Mouse (Mus musculus): ENCODE measurements around the gene Tsen2.
A peak's percentile ranks its signal among the peaks of the same experiment; 100 is the strongest.

Gene Tsen2

DNA sequence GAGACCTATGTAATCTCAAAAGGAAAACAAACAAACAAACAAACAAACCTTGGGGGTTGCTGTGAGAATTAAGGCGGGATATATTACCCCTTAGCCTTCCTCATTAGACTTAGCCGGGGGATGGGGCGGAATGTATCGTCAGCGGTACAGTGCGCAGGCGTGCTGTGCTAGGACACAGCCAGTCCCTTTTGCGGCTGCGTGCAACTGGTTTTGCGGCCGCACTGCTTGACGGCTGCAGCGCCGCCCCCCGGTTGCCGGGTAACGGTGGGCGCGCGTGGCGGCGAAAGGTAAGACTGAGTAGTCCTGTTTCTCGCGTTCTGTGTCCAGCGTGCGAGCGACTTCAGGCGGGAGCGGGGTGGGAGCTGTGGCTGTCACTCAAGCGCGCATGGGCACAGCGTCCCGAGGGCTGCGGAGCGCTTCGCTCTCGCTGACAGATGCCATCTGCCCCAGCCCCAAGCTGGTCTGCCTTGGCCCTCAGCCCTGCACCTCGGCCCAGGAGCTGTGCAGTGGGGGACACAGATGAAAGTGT lies at the start of gene Tsen2:
Gene Tsen2 (plus strand): TSS at position 223 of the 529 bp plus-strand sequence.
- peak; percentile 97 for DNase-seq (ENCODE audit: low read depth)

DNA sequence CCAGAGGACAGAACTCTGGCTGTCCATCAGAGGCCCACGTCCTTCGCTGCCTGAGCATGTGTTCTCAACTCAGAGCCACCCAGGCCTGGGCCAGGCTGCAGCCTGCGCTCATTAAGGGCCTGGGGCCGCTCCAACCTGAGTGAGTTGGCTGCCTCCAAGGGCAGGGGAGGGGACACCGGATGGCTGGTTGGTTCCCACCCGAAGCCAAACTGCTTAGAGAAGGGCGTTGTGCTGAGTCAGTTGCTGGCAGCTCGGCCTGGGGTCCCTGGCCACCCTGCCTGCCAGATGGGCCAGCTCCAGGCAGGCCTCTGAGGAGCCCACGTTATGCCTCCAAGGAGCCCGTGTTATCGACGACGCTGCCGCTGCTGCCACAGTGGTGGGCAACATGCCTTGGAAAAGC lies 44.9 kb upstream of the Tsen2 start:
- no peak for DNase-seq (ENCODE audit: low read depth)

DNA sequence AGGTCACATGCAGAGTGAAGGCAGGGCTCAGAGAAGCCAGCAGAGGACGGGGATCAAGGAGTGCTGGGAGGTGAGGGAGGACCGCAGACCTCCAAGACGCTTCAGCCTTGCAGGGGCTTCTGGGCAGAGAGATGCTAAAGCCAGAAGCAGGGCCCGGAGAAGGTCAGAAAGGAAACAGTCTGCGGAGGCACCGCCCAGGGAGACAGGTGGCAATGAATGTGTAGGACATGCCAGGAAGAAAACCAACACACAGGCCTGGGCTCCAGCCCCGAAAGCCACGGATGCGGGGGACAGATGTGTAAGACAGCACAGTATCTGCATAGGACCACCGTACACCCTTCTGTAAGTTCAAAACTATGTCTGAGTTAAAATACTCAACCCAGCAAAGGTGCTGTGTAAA lies 44.2 kb upstream of the Tsen2 start:
- DNase-seq (ENCODE audit: low read depth) = no peak

DNA sequence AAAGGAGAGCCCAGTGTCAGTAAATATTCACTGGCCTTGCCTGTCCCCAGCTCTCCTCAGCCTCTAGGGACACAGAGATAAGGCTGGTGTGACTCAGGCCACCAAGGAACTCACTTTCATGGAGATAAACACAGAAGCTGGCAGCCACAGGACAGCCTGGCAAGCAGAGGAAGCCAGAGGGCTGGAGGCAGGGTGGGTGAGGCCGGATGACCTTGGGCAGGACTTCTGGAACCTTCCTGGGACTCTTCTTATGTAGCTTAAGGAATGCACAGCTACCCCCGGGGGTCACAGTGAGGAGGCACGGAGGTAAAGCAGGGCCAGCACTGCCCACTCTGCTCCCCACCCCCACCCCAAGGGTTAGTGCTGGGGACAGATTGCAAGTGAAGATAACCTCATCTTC lies 43.3 kb upstream of the Tsen2 start:
- no peak for DNase-seq (ENCODE audit: low read depth)

DNA sequence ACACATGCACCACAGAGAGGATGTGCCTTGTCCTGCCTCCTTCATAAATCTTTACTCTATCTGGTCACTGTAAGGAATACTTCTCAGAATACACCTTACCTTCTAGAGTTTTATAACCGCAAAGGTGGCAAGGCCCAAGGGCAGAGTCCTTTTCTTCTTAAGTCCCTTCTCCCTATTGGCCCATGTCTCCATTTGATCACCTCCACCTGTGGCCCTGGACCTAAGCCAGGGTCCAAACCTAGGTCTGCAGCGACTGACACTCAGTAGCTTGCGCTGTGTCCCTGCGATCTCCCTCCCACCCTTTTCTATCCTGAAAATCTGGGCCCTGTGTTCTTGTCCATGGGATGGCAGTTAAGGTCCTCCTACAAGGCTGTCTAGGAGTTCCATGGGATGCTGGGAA lies 41.4 kb upstream of the Tsen2 start:
- DNase-seq (ENCODE audit: low read depth) = no peak

DNA sequence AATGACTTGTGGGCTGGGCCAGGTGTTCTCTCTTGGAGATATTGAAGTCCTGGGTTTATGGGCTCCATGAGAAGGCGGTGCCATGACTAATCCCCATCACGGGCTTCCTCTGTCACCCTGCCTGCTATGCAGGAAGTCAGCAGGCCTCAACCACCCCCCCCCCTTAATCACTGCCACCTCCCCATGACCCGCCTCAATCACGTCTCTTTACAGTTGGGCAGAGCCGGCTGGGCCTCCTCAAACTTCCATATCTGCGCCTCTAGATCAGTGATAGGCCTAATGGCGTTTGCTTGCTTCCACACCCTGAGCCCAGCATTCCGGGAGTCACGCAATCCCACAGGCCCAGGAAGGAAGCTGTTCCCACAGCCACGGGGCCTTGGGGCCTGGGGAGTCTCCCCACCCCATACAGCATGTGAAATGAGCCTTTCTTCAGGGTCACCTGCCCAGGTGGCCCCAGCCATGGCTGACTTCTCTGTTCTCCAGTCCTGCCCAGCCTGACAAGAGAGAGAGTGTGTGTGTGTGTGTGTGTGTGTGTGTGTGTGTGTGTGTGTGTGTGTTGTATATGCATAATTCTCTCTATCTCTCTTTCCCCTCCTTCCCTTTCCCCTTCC lies 40.8 kb upstream of the Tsen2 start:
- no peak for DNase-seq (ENCODE audit: low read depth)

DNA sequence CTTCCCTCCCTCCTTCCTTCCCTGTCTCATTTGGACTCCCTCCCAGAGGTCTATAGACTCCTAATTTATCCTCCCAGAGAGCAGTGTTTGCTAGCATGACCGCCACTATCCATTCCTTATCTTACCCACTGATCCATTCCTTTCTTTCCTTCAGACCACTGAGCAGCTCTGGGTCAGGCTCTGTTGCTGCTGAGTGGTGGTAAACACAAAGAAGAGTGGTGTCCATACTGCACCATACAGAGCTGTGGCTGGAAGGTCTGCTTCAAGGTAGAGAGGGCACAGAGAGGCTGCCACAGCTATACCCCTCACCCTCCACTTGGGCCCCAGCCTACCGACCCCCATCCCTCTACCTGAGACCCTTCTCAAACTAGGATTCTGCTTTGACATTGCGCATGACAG lies 40.3 kb upstream of the Tsen2 start:
- no peak for DNase-seq (ENCODE audit: low read depth)

DNA sequence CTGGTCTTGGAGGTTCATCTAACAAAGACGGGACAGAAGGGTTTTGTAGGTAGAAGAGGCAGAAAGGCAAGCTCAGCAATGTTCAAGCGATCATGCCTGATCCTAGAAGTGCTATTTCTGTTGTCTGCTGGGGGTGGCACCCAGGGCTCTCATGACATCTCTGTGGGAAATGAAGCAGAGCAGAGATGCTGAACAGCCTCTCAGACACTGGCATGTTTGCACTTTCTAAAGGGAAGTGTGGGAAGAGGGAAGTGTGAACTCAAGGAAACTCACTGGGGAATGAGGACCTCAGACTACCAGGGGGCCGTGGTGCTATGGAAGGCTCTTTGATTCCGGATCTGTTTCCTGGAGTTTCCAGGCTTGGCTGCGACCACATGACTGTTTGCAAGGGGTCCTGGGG lies 39.5 kb upstream of the Tsen2 start:
- DNase-seq (ENCODE audit: low read depth) = no peak

DNA sequence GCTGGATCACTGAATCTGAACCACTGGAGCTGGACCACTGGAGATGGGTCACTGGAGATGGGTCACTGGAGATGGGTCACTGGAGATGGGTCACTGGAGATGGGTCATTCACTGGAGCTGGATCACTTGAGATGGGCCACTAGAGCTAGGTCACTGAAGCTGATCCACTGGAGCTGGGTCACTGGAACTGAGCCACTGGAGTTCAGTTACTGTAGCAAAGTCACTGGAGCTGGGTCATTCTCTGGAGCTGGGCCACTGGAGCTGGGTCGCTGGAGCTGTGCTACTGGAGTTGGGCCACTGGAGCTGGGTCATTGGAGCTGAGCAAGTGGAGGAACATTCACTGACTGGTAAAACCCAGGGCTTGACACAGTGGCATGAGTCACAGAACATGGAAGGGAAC lies 38.0 kb upstream of the Tsen2 start:
- DNase-seq (ENCODE audit: low read depth) = no peak

DNA sequence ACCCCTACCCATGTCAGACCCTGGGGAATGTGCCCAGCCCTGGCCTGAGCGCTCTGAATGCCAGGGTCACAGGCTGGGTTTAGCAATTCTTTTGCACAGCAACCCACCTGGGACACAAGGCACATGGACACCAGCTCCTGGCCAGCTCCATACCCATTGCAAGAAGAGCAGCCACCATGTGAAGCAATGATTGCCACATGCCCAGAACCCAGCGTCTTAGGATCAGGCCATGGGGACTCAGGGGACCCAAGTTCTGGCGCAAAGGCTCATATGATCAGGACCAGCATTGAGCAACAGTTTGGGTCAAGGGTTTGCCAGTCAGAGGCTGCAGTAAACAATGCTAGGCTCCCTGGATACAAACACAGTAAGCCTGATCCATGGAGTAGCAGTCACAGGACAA lies 33.0 kb upstream of the Tsen2 start:
- no peak for DNase-seq (ENCODE audit: low read depth)

DNA sequence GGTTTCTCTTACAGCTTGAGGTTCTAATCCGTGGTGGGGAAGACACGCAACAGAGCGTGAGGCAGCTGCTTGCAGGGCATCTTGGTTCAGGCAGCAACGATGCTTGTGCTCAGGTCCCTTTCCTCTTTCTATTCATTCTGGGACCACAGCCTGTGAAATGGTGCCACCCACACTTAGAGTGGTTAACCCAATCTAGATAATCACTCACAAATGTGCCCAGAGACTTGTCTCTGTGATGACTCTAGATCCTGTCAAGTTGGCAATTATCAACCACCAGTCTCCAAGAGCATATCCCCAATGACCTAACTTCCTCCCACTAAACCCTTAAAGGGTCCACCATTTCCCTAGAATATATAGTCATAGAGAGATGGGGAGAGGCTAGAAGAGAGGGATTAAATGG lies 31.3 kb upstream of the Tsen2 start:
- no peak for DNase-seq (ENCODE audit: low read depth)

DNA sequence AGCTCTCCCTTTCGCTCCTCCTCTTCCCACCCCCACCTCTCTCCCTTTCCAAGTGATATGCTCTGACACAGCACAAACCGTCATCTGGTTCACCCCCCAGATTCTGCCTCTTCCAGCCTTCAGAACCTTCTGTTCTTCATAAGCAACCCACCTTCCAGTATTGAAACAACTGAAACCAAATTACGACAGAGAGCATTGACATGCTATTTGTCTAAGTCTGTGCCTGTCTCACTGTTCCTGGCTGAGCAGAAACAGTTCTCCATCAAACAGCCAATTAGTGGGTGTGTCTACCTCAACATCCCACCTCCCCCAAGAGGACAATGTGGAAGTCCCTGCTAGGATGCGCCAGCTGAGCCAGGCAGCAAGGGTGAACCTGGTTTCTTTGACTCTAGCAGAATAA lies 26.6 kb upstream of the Tsen2 start:
- no peak for DNase-seq (ENCODE audit: low read depth)

DNA sequence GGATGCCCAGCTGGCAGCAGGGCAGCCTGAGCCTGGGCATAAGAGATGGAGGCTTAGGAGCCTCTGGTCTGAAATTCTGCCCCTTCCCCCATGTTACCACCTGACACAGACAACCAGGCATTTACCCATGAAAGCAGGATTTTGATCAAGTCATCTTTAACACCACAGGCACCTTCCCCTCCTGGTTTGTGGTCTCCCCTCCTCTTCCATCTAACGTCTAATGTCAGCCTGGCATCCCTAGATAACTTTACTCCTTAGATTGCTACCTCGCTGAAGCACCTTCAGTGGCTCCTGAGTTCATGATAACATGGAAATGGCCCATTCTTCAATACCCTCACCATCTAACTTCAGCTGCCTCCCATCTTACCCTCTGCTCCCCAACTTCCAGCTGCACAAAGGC lies 26.1 kb upstream of the Tsen2 start:
- no peak for DNase-seq (ENCODE audit: low read depth)

DNA sequence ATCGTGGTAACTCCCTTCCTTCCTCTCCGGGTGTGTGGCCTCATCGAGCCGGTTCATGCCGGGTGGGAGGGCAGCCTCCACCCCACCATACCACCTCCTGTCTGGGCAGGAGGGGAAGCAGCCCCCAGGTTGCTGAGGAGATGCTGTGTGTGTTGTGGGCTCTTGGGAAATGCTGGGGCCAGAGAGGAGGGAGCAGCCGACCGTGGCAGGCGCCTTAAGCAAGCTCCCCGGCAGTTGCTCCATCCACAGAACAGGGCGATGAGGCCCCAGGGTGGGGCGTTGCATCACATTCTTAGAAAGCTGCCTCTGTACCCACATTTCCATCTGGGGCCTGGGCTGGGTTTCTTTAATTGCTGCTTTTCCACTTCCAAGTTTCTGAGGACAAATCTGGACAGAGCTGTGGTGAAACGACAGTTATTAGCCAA lies 25.2 kb upstream of the Tsen2 start:
- DNase-seq (ENCODE audit: low read depth) = no peak

DNA sequence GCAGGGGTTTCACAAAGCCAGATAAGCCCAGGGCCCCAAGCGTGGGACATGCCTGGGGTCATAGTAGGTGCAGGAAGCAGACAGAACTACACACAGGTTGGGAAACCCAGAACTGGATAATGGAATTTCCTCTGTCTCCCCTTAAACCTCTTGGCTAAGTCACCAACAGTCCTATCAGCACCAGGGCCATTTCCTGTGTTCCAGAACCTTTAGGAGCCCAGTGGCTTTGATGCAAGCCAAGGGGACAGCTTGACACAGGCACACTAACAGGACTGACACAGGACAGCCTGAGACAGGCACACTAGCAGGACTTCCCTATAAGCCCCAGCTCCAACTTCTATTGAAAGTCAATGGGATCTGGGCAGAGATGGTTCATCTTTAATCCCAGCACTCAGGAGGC lies 22.5 kb upstream of the Tsen2 start:
- DNase-seq (ENCODE audit: low read depth) = no peak

DNA sequence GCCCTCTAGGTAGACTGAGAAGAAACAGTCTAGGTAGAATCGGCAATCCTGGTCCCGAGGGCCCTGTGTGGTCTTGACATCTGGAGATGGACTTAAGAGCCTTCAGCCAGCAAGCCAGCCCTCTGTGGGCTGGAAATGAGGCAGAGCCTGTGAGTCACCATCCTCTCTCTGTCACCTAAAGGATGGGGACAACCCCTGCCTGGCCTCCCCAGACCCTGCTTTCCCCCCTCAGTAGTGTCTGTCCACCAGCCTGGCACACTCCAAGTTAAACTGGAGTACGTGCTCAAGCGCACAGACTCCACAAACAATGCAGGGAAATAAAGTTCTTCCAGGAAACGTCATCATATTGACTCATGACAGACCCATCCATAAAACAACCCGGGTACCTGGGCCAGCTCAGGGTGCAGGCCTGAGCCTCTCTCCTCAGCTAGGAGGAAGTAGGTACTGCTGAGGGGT lies 21.7 kb upstream of the Tsen2 start:
- no peak for DNase-seq (ENCODE audit: low read depth)

DNA sequence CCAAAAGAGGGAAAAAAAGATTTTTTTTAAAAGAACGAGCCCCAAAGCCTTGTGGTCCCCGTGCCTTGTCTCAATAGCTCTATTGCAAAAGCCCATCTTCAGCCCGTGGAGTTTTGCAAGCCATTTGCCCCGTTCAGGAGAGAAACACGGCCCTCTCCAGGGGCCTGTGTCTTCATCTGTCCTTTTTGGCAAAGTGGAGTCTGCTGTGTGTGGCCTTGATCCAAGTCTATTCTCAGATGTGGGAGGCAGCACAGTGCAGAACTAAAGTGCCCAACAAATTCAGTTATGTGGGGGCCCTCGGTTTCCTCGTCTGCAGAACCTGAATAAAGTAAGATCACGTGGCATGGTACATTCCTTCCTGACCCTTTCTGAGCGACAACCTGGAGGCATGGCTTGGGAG lies 21.3 kb upstream of the Tsen2 start:
- no peak for DNase-seq (ENCODE audit: low read depth)

DNA sequence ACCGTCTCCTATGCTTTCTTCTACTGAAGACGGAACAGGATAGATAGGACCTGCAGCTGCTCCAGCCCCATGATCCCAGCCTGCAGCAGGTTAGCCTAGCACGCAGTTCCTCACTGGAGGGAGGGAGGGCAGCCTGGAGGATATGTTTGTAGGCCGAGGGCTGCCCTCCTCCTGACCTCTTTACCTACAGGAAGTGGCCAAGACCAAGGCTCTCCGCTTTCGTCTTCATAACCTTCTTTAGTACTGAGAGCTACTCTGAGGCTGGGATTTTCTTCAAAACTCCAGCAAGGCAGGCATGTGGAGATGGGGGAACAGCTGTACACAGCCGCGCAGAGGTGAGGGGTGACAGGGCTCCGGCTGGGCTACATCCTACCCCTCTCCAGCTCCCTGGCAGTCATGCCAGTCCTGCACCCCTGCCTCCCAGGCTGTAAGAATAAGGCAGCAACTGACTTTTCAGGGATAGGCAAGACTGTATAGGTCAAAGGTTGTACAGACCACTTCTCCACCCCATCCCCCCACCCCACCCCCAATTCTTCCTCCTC lies 19.9 kb upstream of the Tsen2 start:
- DNase-seq (ENCODE audit: low read depth) = no peak

DNA sequence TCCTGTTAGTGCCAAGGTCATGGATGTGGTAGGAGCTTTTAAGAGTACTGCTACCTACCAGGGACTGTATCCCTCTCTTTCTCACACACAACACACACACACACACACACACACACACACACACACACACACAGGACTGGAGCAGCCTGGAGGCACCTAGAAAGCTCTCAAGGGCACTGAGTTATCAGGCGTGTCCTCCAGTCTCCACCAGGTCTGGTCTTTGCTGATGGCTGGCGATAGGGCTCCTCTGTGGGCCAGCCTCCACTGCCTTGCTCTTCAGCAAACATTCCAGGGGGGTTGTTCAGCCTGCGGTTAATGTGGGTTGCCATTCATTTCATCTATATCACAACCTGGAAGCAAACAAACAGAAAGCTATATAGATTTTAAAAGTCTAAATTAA lies 17.0 kb upstream of the Tsen2 start:
- no peak for DNase-seq (ENCODE audit: low read depth)

DNA sequence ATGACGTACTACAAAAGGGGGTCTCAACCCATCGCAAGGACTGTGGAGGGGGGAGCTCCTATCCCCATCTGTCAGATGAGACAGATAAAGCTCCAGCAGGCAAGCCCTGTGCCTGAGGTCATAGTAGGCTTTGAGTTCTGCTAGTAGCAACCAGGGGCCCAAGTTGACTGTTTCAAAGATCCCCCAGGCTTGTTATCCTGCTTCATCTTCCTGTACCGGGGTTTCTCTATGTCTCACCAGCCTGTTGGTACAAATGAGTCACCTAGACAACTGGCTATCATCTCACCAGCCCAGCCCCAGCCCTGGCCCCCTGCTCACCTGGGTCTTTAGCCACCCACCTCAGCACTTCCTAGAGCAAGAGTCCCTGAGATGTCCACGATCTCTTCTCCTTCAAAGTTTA lies 16.1 kb upstream of the Tsen2 start:
- no peak for DNase-seq (ENCODE audit: low read depth)

DNA sequence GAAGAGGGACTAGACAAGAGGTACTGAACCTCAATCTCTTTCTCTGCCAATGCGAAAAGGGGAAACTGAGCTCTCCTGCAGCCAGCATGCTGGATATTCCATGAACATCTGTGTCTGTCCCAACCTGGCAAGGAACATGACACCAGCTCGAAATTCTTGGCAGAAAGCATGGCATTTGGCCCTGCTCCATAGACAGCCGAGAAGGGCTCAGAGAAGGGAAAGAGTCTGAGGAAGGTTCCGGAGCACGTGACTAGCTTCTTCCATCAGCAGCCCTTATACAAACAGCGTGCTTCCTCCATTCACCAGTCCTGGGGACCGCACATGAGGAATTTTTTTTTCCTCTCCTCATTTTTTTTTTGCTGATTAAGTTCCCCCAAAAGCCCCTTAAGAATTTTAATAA lies 9.8 kb upstream of the Tsen2 start:
- DNase-seq (ENCODE audit: low read depth) = no peak

DNA sequence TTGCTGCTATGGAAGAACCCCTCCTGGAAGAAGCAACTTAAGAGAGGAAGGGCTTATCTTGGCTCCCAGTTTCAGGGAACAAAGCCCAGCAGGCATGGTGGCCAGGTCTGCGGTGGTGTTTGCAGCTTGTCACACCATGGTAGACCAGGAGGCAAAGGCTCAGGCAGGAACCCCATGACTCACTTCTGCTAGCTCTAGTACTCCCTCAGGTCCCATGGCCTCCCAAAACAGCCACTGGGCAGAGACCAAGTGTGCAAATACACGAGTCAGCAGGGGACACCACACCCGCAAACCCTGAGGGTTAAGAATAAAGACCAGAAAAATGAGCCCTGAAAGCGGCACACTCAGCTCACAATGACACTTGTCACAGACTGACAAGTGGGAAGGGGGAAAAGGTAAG lies 8.3 kb upstream of the Tsen2 start:
- no peak for DNase-seq (ENCODE audit: low read depth)

DNA sequence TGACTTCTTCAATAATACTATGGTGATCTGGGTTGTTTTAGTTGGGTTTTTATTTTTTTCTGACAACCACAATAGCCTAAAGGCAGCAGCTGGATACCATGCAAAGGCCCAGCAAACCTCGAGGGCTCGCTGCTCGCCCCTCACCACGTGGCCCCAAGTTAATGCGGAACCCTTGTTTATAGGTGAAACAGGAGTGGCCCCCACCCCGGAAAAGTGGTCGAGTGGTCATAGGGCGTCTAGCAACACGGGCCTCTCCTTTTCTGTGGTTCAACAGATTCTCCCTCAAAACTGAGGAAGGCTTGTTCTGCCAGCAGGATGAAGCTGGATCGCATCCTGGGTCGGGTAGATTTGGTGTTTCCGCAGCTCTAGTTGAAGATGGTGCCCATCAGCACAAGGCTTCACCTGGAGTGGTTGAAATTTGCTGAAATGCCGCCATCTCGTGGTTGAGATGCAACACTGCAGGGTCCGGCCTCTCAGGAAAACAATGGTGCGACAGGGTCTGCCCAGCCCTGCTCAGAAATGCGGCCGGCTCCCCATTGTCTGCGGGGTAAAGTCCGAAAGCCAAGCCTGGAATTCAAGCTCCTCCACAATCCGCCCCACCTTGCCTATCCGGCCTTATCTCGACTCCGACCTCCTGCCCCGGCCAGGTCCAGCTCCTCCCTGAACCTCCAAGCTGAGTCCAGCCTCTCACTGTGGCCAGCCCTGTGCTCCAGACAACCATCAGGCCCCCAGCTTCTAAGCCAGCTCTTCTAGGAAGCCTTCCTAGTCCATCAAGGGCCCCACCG lies 5.6 kb upstream of the Tsen2 start:
- peak; percentile 88 for DNase-seq (ENCODE audit: low read depth)
